Mouse (Mus musculus): Measurements from ENCODE around the gene Gm3233.
"Not testable (repeated sequence)": the region's sequence is repeated elsewhere in the genome, so short reads cannot be mapped to it uniquely, and the experiment has no call there.

Gene Gm3233

GRCm38 (mm10) chr10:77759582-77759981, at the start of gene Gm3233:
Gene Gm3233 (minus strand): TSS chr10:77759682.
- in situ Hi-C loops (cut with MboI; ENCODE audit: low sequenced_read_pairs) = not testable (repeated sequence)

- in situ Hi-C loops (cut with MboI; ENCODE audit: low sequenced_read_pairs) = no loop called here
These were observed 44.6 kb upstream of the Gm3233 start for GRCm38 (mm10) chr10:77804095-77804494.

- in situ Hi-C loops (cut with MboI; ENCODE audit: low sequenced_read_pairs) = no loop called here
These were observed 39.5 kb upstream of the Gm3233 start, which contains the start of gene Gm19668 for GRCm38 (mm10) chr10:77798921-77799508. Gene Gm19668 (minus strand): TSS chr10:77799133.

- in situ Hi-C loops (cut with MboI; ENCODE audit: low sequenced_read_pairs) = not testable (repeated sequence)
These were observed 38.9 kb upstream of the Gm3233 start for GRCm38 (mm10) chr10:77798164-77798920.

GRCm38 (mm10) chr10:77797677-77798076, 38.2 kb upstream of the Gm3233 start:
- in situ Hi-C loops (cut with MboI; ENCODE audit: low sequenced_read_pairs) = no loop called here

- in situ Hi-C loops (cut with MboI; ENCODE audit: low sequenced_read_pairs) = no loop called here
These were observed 35.5 kb upstream of the Gm3233 start, which contains the start of gene Gm9639 for GRCm38 (mm10) chr10:77794976-77795375. Gene Gm9639 (minus strand): TSS chr10:77795076.

- in situ Hi-C loops (cut with MboI; ENCODE audit: low sequenced_read_pairs) = no loop called here
These were observed 29.1 kb upstream of the Gm3233 start for GRCm38 (mm10) chr10:77788621-77789020.

- in situ Hi-C loops (cut with MboI; ENCODE audit: low sequenced_read_pairs) = not testable (repeated sequence)
These were observed 28.4 kb upstream of the Gm3233 start, which contains the start of gene Gm7137 for GRCm38 (mm10) chr10:77787876-77788275. Gene Gm7137 (minus strand): TSS chr10:77788200.

- in situ Hi-C loops (cut with MboI; ENCODE audit: low sequenced_read_pairs) = not testable (repeated sequence)
These were observed 23.9 kb upstream of the Gm3233 start for GRCm38 (mm10) chr10:77783396-77783795.

- in situ Hi-C loops (cut with MboI; ENCODE audit: low sequenced_read_pairs) = not testable (repeated sequence)
These were observed 23.0 kb upstream of the Gm3233 start, which contains the start of gene Gm3250 for GRCm38 (mm10) chr10:77782442-77782841. Gene Gm3250 (minus strand): TSS chr10:77782542.

- in situ Hi-C loops (cut with MboI; ENCODE audit: low sequenced_read_pairs) = not testable (repeated sequence)
These were observed 17.4 kb upstream of the Gm3233 start, which contains the start of gene Gm7138 for GRCm38 (mm10) chr10:77776844-77777243. Gene Gm7138 (minus strand): TSS chr10:77776944.

GRCm38 (mm10) chr10:77772142-77772541, 12.7 kb upstream of the Gm3233 start:
- in situ Hi-C loops (cut with MboI; ENCODE audit: low sequenced_read_pairs) = not testable (repeated sequence)

GRCm38 (mm10) chr10:77771225-77771624, 11.7 kb upstream of the Gm3233 start, which contains the start of gene Gm3238:
Gene Gm3238 (minus strand): TSS chr10:77771325.
- in situ Hi-C loops (cut with MboI; ENCODE audit: low sequenced_read_pairs) = not testable (repeated sequence)

GRCm38 (mm10) chr10:77769727-77770126, 10.2 kb upstream of the Gm3233 start:
- in situ Hi-C loops (cut with MboI; ENCODE audit: low sequenced_read_pairs) = no loop called here

GRCm38 (mm10) chr10:77753448-77753847, 6.0 kb downstream of the Gm3233 start:
- in situ Hi-C loops (cut with MboI; ENCODE audit: low sequenced_read_pairs) = no loop called here

GRCm38 (mm10) chr10:77752312-77752711, 7.2 kb downstream of the Gm3233 start:
- in situ Hi-C loops (cut with MboI; ENCODE audit: low sequenced_read_pairs) = not testable (repeated sequence)

GRCm38 (mm10) chr10:77751254-77751653, 8.2 kb downstream of the Gm3233 start, which contains the start of gene Gm9736:
Gene Gm9736 (minus strand): TSS chr10:77751354.
- in situ Hi-C loops (cut with MboI; ENCODE audit: low sequenced_read_pairs) = not testable (repeated sequence)

- in situ Hi-C loops (cut with MboI; ENCODE audit: low sequenced_read_pairs) = not testable (repeated sequence)
These were observed 8.8 kb downstream of the Gm3233 start for GRCm38 (mm10) chr10:77750686-77751085.

GRCm38 (mm10) chr10:77741924-77742688, 17.4 kb downstream of the Gm3233 start, which contains the start of gene Gm18596:
Gene Gm18596 (minus strand): TSS chr10:77742638.
- in situ Hi-C loops (cut with MboI; ENCODE audit: low sequenced_read_pairs) = not testable (repeated sequence)

- in situ Hi-C loops (cut with MboI; ENCODE audit: low sequenced_read_pairs) = no loop called here
These were observed 20.6 kb downstream of the Gm3233 start for GRCm38 (mm10) chr10:77738929-77739328.

GRCm38 (mm10) chr10:77735928-77736327, 23.6 kb downstream of the Gm3233 start:
- in situ Hi-C loops (cut with MboI; ENCODE audit: low sequenced_read_pairs) = no loop called here
